In genomic region chr9:48340708-48341380, GRCm38 (mm10) we compare ENCODE assay signal across 15 mouse cellular contexts. TPM values are rescaled to one million over a fixed set of nuclear protein-coding genes. Genes with fewer than 3 reads are reported as not detected.
A peak's percentile ranks its signal among the peaks of the same experiment; 100 is the strongest.
DNase-seq lines count a peak whose midpoint lies in the region; ATAC-seq and TF ChIP-seq lines count a peak whose summit lies in the region.
"Had no signal": no experiment of that assay in that cellular context is flagged by ENCODE, and none has a peak within 500 bp of the region (broad histone marks: within the 10 kb centered on the region; RNA-seq: fewer than 3 reads in every experiment).

No protein-coding gene starts in this region.

- H3K4me3 ChIP-seq in heart, postnatal 0 days (ENCODE audit: low read depth, low read length) = no peak overlapping the region
- no peak overlapping the region for H3K4me3 ChIP-seq in stomach, embryonic 14.5 days (ENCODE audit: low read depth, low read length)
- H3K4me3 ChIP-seq in stomach, postnatal 0 days (ENCODE audit: low read depth, low read length) = no peak overlapping the region
- peak overlapping the region; percentile 94 to 100 for H3K4me3 ChIP-seq in liver, embryonic 14.5 days (ENCODE audit: insufficient read depth in 1 of 2, low read depth in 2 of 2, low read length in 2 of 2)
- no peak overlapping the region for H3K4me3 ChIP-seq in forebrain, embryonic 11.5 days (ENCODE audit: low read depth, low read length)

- TF ChIP-seq CTCF in heart, postnatal 0 days (IDR thresholded peaks at IDR 0.05; ENCODE audit: low read depth) = no peak
- no peak for TF ChIP-seq CTCF in stomach, postnatal 0 days (IDR thresholded peaks at IDR 0.05; ENCODE audit: low read depth)
- TF ChIP-seq CTCF in liver, embryonic 14.5 days (IDR thresholded peaks at IDR 0.05; ENCODE audit: low read depth) = no peak

- no peak overlapping the region for H3K9ac ChIP-seq in heart, postnatal 0 days (replicated peaks; ENCODE audit: low read depth, low read length)
- no peak overlapping the region for H3K9ac ChIP-seq in stomach, embryonic 14.5 days (replicated peaks; ENCODE audit: low read depth, low read length)
- no peak overlapping the region for H3K9ac ChIP-seq in stomach, postnatal 0 days (ENCODE audit: low read length)
- peak overlapping the region; percentile 99 for H3K9ac ChIP-seq in liver, embryonic 14.5 days (replicated peaks)
- no peak overlapping the region for H3K9ac ChIP-seq in forebrain, embryonic 11.5 days (ENCODE audit: low read length)

- no peaks in the 10 kb centered on the region for H3K36me3 ChIP-seq in heart, postnatal 0 days (replicated peaks; ENCODE audit: control insufficient read depth, insufficient read depth, low read length)
- H3K36me3 ChIP-seq in stomach, embryonic 14.5 days (ENCODE audit: control insufficient read depth, insufficient read depth, low read length) = no peaks in the 10 kb centered on the region
- H3K36me3 ChIP-seq in stomach, postnatal 0 days (ENCODE audit: control insufficient read depth, insufficient read depth, low read length) = no peaks in the 10 kb centered on the region
- H3K36me3 ChIP-seq in liver, embryonic 14.5 days (replicated peaks; ENCODE audit: control insufficient read depth, insufficient read depth, low read depth) = peaks cover 33% of the 10 kb centered on the region
- no peaks in the 10 kb centered on the region for H3K36me3 ChIP-seq in forebrain, embryonic 11.5 days (ENCODE audit: control insufficient read depth, insufficient read depth, low read length)

- 44% methylated on average over 10 of the region's 10 CpGs for WGBS in heart, postnatal 0 days
- WGBS in stomach, embryonic 14.5 days = 81% methylated on average over 10 of the region's 10 CpGs
- WGBS in stomach, postnatal 0 days = 66% methylated on average over 10 of the region's 10 CpGs
- 23% methylated on average over 10 of the region's 10 CpGs for WGBS in liver, embryonic 14.5 days (ENCODE audit: insufficient replicate concordance)
- WGBS in forebrain, embryonic 11.5 days = 87% methylated on average over 10 of the region's 10 CpGs

- intact Hi-C loops in heart, postnatal 36 days (cut with DNase I) = no loop called here

- no peak for TF ChIP-seq EP300 in heart, postnatal 0 days (IDR thresholded peaks at IDR 0.05; ENCODE audit: low read depth)
- no peak for TF ChIP-seq EP300 in stomach, postnatal 0 days (optimal IDR thresholded peaks at IDR 0.05)
- TF ChIP-seq EP300 in liver, embryonic 14.5 days (IDR thresholded peaks at IDR 0.05; ENCODE audit: low read depth) = peak; percentile 72

- peaks cover 7% of the 10 kb centered on the region; the same call in 1 of the 2 replicates for H3K4me1 ChIP-seq in heart, postnatal 0 days (ENCODE audit: control insufficient read depth, insufficient read depth)
- no peaks in the 10 kb centered on the region for H3K4me1 ChIP-seq in stomach, embryonic 14.5 days (ENCODE audit: control insufficient read depth, insufficient read depth, low read length)
- no peaks in the 10 kb centered on the region for H3K4me1 ChIP-seq in stomach, postnatal 0 days (replicated peaks; ENCODE audit: control insufficient read depth, insufficient read depth)
- peaks cover 23 to 33% of the 10 kb centered on the region in 2 experiments for H3K4me1 ChIP-seq in liver, embryonic 14.5 days (replicated peaks; ENCODE audit: control insufficient read depth in 2 of 2, insufficient read depth in 2 of 2, low read length in 1 of 2)
- H3K4me1 ChIP-seq in forebrain, embryonic 11.5 days (replicated peaks; ENCODE audit: control insufficient read depth, insufficient read depth, low read length) = no peaks in the 10 kb centered on the region

- ATAC-seq in heart, postnatal 0 days (ENCODE audit: insufficient read depth, low read depth) = no peak
- peak; percentile 56; the same call in 1 of the 2 replicates for ATAC-seq in stomach, embryonic 14.5 days (ENCODE audit: insufficient number of reproducible peaks, insufficient read depth, low FRiP score, low read depth)
- ATAC-seq in stomach, postnatal 0 days (ENCODE audit: low FRiP score, low TSS enrichment) = no peak
- ATAC-seq in liver, embryonic 14.5 days (ENCODE audit: insufficient read depth) = peak; percentile 97
- no peak for ATAC-seq in forebrain, embryonic 11.5 days (replicated peaks; ENCODE audit: low FRiP score)
- ATAC-seq: inflammation-experienced regulatory T-cells, adult 6 months; midbrain, embryonic 16.5 days had no signal

- H3K27ac ChIP-seq in heart, postnatal 0 days (ENCODE audit: low read depth) = peak overlapping the region; percentile 13; the same call in 1 of the 2 replicates
- no peak overlapping the region for H3K27ac ChIP-seq in stomach, embryonic 14.5 days (ENCODE audit: low read length)
- no peak overlapping the region for H3K27ac ChIP-seq in stomach, postnatal 0 days (replicated peaks)
- H3K27ac ChIP-seq in liver, embryonic 14.5 days = peak overlapping the region; percentile 98
- no peak overlapping the region for H3K27ac ChIP-seq in forebrain, embryonic 11.5 days (ENCODE audit: low read depth, low read length)

- no peak overlapping the region for H3K4me2 ChIP-seq in heart, postnatal 0 days (ENCODE audit: low read depth, low read length)
- H3K4me2 ChIP-seq in stomach, embryonic 14.5 days (replicated peaks; ENCODE audit: low read depth, low read length) = no peak overlapping the region
- no peak overlapping the region for H3K4me2 ChIP-seq in stomach, postnatal 0 days (replicated peaks; ENCODE audit: low read depth)
- peak overlapping the region; percentile 94 for H3K4me2 ChIP-seq in liver, embryonic 14.5 days (ENCODE audit: low read depth)
- H3K4me2 ChIP-seq in forebrain, embryonic 11.5 days (ENCODE audit: low read depth, low read length, severe bottlenecking) = no peak overlapping the region

- H3K27me3 ChIP-seq in heart, postnatal 0 days (ENCODE audit: control insufficient read depth, insufficient read depth, low read length) = no peaks in the 10 kb centered on the region
- H3K27me3 ChIP-seq in stomach, embryonic 14.5 days (ENCODE audit: control insufficient read depth, insufficient read depth, low read length) = no peaks in the 10 kb centered on the region
- no peaks in the 10 kb centered on the region for H3K27me3 ChIP-seq in stomach, postnatal 0 days (ENCODE audit: control insufficient read depth, insufficient read depth, low read length)
- no peaks in the 10 kb centered on the region for H3K27me3 ChIP-seq in liver, embryonic 14.5 days (ENCODE audit: control insufficient read depth, insufficient read depth, low read length)
- no peaks in the 10 kb centered on the region for H3K27me3 ChIP-seq in forebrain, embryonic 11.5 days (ENCODE audit: control insufficient read depth, insufficient read depth, low read length)

- no peak for DNase-seq in heart, postnatal 0 days (ENCODE audit: low spot score)
- no peak for DNase-seq in heart, postnatal 36 days
- DNase-seq in stomach, postnatal 0 days (ENCODE audit: low spot score) = no peak
- peak; percentile 65 to 73 (median 72) for DNase-seq in liver, embryonic 14.5 days (ENCODE audit: low read depth in 3 of 3, low spot score in 3 of 3)
- peak; percentile 3 for DNase-seq in yolk sac, embryonic 10.5 days (ENCODE audit: low spot score)
- DNase-seq in forebrain, embryonic 11.5 days (ENCODE audit: low spot score) = no peak
- no peak for DNase-seq in thymus, postnatal 25 days
- DNase-seq: adrenal gland, postnatal 25 days; cerebellum, adult 8-10 months; layer of hippocampus, adult 9-11 months; lung, adult 18-20 months; thymus, postnatal 4 days had no signal

- H3K9me3 ChIP-seq in heart, postnatal 0 days (replicated peaks; ENCODE audit: control insufficient read depth, low read length) = no peaks in the 10 kb centered on the region
- no peaks in the 10 kb centered on the region for H3K9me3 ChIP-seq in stomach, embryonic 14.5 days (ENCODE audit: control insufficient read depth, low read depth, low read length)
- no peaks in the 10 kb centered on the region for H3K9me3 ChIP-seq in stomach, postnatal 0 days (ENCODE audit: control insufficient read depth, low read length)
- H3K9me3 ChIP-seq in liver, embryonic 14.5 days (ENCODE audit: control insufficient read depth, low read length) = no peaks in the 10 kb centered on the region
- no peaks in the 10 kb centered on the region for H3K9me3 ChIP-seq in forebrain, embryonic 11.5 days (ENCODE audit: control insufficient read depth, low read length)

RNA-seq across cellular contexts. Expression of gene Nxpe2, which starts 12.4 kb away (rescaled TPM):
- total RNA-seq in heart, postnatal 0 days (2014; rRNA removed; ENCODE audit: low replicate concordance) = 0.19 and 0.27 TPM in 2 replicates
- polyA plus RNA-seq in heart, postnatal 0 days (2015; fragmentation: Nextera tagmentation; extraction: Ambion mirVana) = 1.2 and 1.7 TPM in 2 replicates
- total RNA-seq in heart, postnatal 36 days (2021) = 1 to 10 TPM; 1.2 to 1.7 TPM
- 1.5 and 1.6 TPM in 2 replicates for polyA plus RNA-seq in stomach, embryonic 14.5 days (2014; fragmentation: Nextera tagmentation; extraction: Ambion mirVana)
- 0.57 and 1.1 TPM in 2 replicates for polyA plus RNA-seq in stomach, postnatal 0 days (2015; fragmentation: Nextera tagmentation; extraction: Ambion mirVana)
- polyA plus RNA-seq in liver, embryonic 14.5 days (2012; rRNA removed) = 82.3 and 110 TPM in 2 replicates
- 192 and 209 TPM in 2 replicates for polyA plus RNA-seq in liver, embryonic 14.5 days (2014; fragmentation: Nextera tagmentation; extraction: Ambion mirVana)
- polyA plus RNA-seq in forebrain, embryonic 11.5 days (2014; fragmentation: Nextera tagmentation; extraction: Ambion mirVana) = 0.73 and 1.2 TPM in 2 replicates

Comparison
In these comparisons a context has a peak if more than half of its experiments do, and no peak if none do; other contexts are left out.
1. ATAC-seq: peak in stomach, embryonic 14.5 days (single experiment) and liver, embryonic 14.5 days (single experiment); none in heart, postnatal 0 days (single experiment), stomach, postnatal 0 days (single experiment) and forebrain, embryonic 11.5 days (single experiment).
2. DNase-seq: peak in liver, embryonic 14.5 days (3 of 3) and yolk sac, embryonic 10.5 days (single experiment); none in heart, postnatal 0 days (single experiment), heart, postnatal 36 days (0 of 2), stomach, postnatal 0 days (single experiment), forebrain, embryonic 11.5 days (single experiment) and thymus, postnatal 25 days (single experiment).
3. H3K27ac ChIP-seq: peak in heart, postnatal 0 days (single experiment) and liver, embryonic 14.5 days (single experiment); none in stomach, embryonic 14.5 days (single experiment), stomach, postnatal 0 days (single experiment) and forebrain, embryonic 11.5 days (single experiment).
4. H3K4me3 ChIP-seq: peak in liver, embryonic 14.5 days (2 of 2); none in heart, postnatal 0 days (single experiment), stomach, embryonic 14.5 days (single experiment), stomach, postnatal 0 days (single experiment) and forebrain, embryonic 11.5 days (single experiment).
5. RNA of gene Nxpe2, which starts 12.4 kb away (polyA plus RNA-seq): 82.3 to 209 TPM in liver, embryonic 14.5 days; 1.5 to 1.6 TPM in stomach, embryonic 14.5 days, 1.2 to 1.7 TPM in heart, postnatal 0 days, 0.73 to 1.2 TPM in forebrain, embryonic 11.5 days and 0.57 to 1.1 TPM in stomach, postnatal 0 days; every median in the first group is over 10 times any median in the second.